Comparison of ENCODE assay signal across 10 mouse cellular contexts in genomic region chr1:34536291-34536766, GRCm38 (mm10). TPM values are rescaled to one million over a fixed set of nuclear protein-coding genes. Genes with fewer than 3 reads are reported as not detected.
A peak's percentile ranks its signal among the peaks of the same experiment; 100 is the strongest.
DNase-seq lines count a peak whose midpoint lies in the region; ATAC-seq lines count a peak whose summit lies in the region.
"Had no signal": no experiment of that assay in that cellular context is flagged by ENCODE, and none has a peak within 500 bp of the region (broad histone marks: within the 10 kb centered on the region; RNA-seq: fewer than 3 reads in every experiment).

No protein-coding gene starts in this region.

- no peaks in the 10 kb centered on the region for H3K36me3 ChIP-seq in heart, embryonic 10.5 days
- no peaks in the 10 kb centered on the region for H3K36me3 ChIP-seq in limb, embryonic 13.5 days

- 2% methylated on average over 14 of the region's 14 CpGs for WGBS in heart, embryonic 10.5 days
- 2% methylated on average over 14 of the region's 14 CpGs for WGBS in limb, embryonic 13.5 days

- peaks cover 18% of the 10 kb centered on the region for H3K4me1 ChIP-seq in heart, embryonic 10.5 days
- peaks cover 13% of the 10 kb centered on the region for H3K4me1 ChIP-seq in limb, embryonic 13.5 days

- ATAC-seq in limb, embryonic 13.5 days (ENCODE audit: low FRiP score, low read depth), result no peak

- H3K4me2 ChIP-seq in limb, embryonic 13.5 days (replicated peaks), result peak overlapping the region; percentile 57

- no peaks in the 10 kb centered on the region for H3K9me3 ChIP-seq in heart, embryonic 10.5 days
- no peaks in the 10 kb centered on the region for H3K9me3 ChIP-seq in limb, embryonic 13.5 days

- H3K9ac ChIP-seq in limb, embryonic 13.5 days, result no peak overlapping the region

- intact Hi-C loops in gastrocnemius, postnatal 14 days (cut with DNase I; ENCODE audit: low total_unique reads), result no loop called here

- H3K27ac ChIP-seq in heart, embryonic 10.5 days, result no peak overlapping the region
- no peak overlapping the region for H3K27ac ChIP-seq in limb, embryonic 13.5 days

- DNase-seq in heart, embryonic 10.5 days (ENCODE audit: low spot score), result no peak
- DNase-seq in heart, adult 11 months, result no peak
- peak; percentile 5 for DNase-seq in retina, postnatal 1 day
- no peak for DNase-seq in retina, embryonic 14.5 days (ENCODE audit: low spot score)
- no peak for DNase-seq in gastrocnemius, postnatal 14 days
- DNase-seq in spleen, postnatal 14 days (ENCODE audit: low spot score in 2 of 2), result no peak
- DNase-seq in frontal cortex, postnatal 10 days (ENCODE audit: low spot score in 2 of 2), result no peak
- DNase-seq: adrenal gland, postnatal 25 days had no signal

- peaks cover 31% of the 10 kb centered on the region for H3K27me3 ChIP-seq in heart, embryonic 10.5 days (ENCODE audit: insufficient read depth, poor library complexity, severe bottlenecking)
- H3K27me3 ChIP-seq in limb, embryonic 13.5 days, result peaks cover 47% of the 10 kb centered on the region

- H3K4me3 ChIP-seq in heart, embryonic 10.5 days, result peak overlapping the region; percentile 52
- H3K4me3 ChIP-seq in limb, embryonic 13.5 days, result peak overlapping the region; percentile 28

RNA-seq across cellular contexts. Expression of gene Cfc1, which starts 0.9 kb away (rescaled TPM):
- 1.5 and 2.0 TPM in 2 replicates for polyA plus RNA-seq in heart, embryonic 10.5 days (2016; fragmentation: Nextera tagmentation; extraction: Ambion mirVana)
- polyA plus RNA-seq in limb, embryonic 13.5 days (2015; fragmentation: Nextera tagmentation; extraction: Ambion mirVana), result 0.19 and 0.24 TPM in 2 replicates
- total RNA-seq in gastrocnemius, postnatal 14 days (2021), result not detected
- total RNA-seq: adrenal gland, postnatal 25 days; layer of hippocampus, postnatal 14 days had no signal

RNA-seq across cellular contexts. Expression of gene Prss40, which starts 24.4 kb away (rescaled TPM):
- polyA plus RNA-seq in heart, embryonic 10.5 days (2016; fragmentation: Nextera tagmentation; extraction: Ambion mirVana), result 0.13 TPM in 1 of 2 replicates, not detected in the other
- polyA plus RNA-seq in limb, embryonic 13.5 days (2015; fragmentation: Nextera tagmentation; extraction: Ambion mirVana), result 0.11 TPM in 1 of 2 replicates, not detected in the other
- not detected for total RNA-seq in gastrocnemius, postnatal 14 days (2021)
- total RNA-seq: adrenal gland, postnatal 25 days; layer of hippocampus, postnatal 14 days had no signal

RNA-seq across cellular contexts. Expression of gene Prss39, which starts 38.1 kb away (rescaled TPM):
- not detected in 2 replicates for polyA plus RNA-seq in heart, embryonic 10.5 days (2016; fragmentation: Nextera tagmentation; extraction: Ambion mirVana)
- not detected in 2 replicates for polyA plus RNA-seq in limb, embryonic 13.5 days (2015; fragmentation: Nextera tagmentation; extraction: Ambion mirVana)
- not detected for total RNA-seq in gastrocnemius, postnatal 14 days (2021)
- total RNA-seq: adrenal gland, postnatal 25 days; layer of hippocampus, postnatal 14 days had no signal

RNA-seq across cellular contexts. Expression of gene Amer3, which starts 43.1 kb away (rescaled TPM):
- 0.10 TPM in 1 of 2 replicates, not detected in the other for polyA plus RNA-seq in heart, embryonic 10.5 days (2016; fragmentation: Nextera tagmentation; extraction: Ambion mirVana)
- polyA plus RNA-seq in limb, embryonic 13.5 days (2015; fragmentation: Nextera tagmentation; extraction: Ambion mirVana), result 0.04 and 0.09 TPM in 2 replicates
- total RNA-seq in gastrocnemius, postnatal 14 days (2021), result not detected
